Mouse (Mus musculus): ENCODE measurements around the gene Lhx3. TPM values are rescaled to one million over a fixed set of nuclear protein-coding genes. Genes with fewer than 3 reads are reported as not detected.

The Lhx3 gene
- total RNA-seq, 2 experiments from 2014 or later: not detected

Other genes starting within 250 kb of the Lhx3 start
- gene Camsap1, start 225.0 kb downstream of the Lhx3 start, total RNA-seq (2021): 100 to 1,000 TPM; 123 to 135 TPM
- 10 to 100 TPM; 57.7 to 59.0 TPM for gene Ubac1, start 186.5 kb downstream of the Lhx3 start, total RNA-seq (2021)
- 10 to 100 TPM; 60.6 to 66.8 TPM for gene Nacc2, start 85.1 kb downstream of the Lhx3 start, total RNA-seq (2021)
- gene Qsox2, start 29.2 kb upstream of the Lhx3 start, total RNA-seq (2021): 10 to 100 TPM; 25.6 to 26.2 TPM
- gene Ccdc187, start 86.3 kb upstream of the Lhx3 start, total RNA-seq (2021): under 1 TPM; 0.65 to 0.71 TPM
- 10 to 100 TPM; 34.5 to 41.8 TPM for gene Gpsm1, start 107.2 kb upstream of the Lhx3 start, total RNA-seq (2021)
- gene Dnlz, start 143.8 kb upstream of the Lhx3 start, total RNA-seq (2021): 10 to 100 TPM; 25.7 to 26.5 TPM
- gene Card9, start 152.6 kb upstream of the Lhx3 start, total RNA-seq (2021): 1 to 10 TPM; 1.6 to 2.1 TPM
- gene Snapc4, start 172.4 kb upstream of the Lhx3 start, total RNA-seq (2021): 10 to 100 TPM; 65.3 to 72.3 TPM
- 100 to 1,000 TPM; 151 to 165 TPM for gene Entr1, start 181.0 kb upstream of the Lhx3 start, total RNA-seq (2021)
- gene Pmpca, start 181.1 kb upstream of the Lhx3 start, total RNA-seq (2021): 10 to 100 TPM; 86.5 to 93.6 TPM
- gene Inpp5e, start 200.9 kb upstream of the Lhx3 start, total RNA-seq (2021): 10 to 100 TPM; 21.1 to 22.1 TPM
- gene Sec16a, start 236.9 kb upstream of the Lhx3 start, total RNA-seq (2021): 10 to 100 TPM; 52.9 to 57.5 TPM

All from layer of hippocampus, postnatal 36 days (tissue).